Mouse (Mus musculus): ENCODE data around the gene Krt87.
A peak's percentile ranks its signal among the peaks of the same experiment; 100 is the strongest.

Krt87 gene

DNA sequence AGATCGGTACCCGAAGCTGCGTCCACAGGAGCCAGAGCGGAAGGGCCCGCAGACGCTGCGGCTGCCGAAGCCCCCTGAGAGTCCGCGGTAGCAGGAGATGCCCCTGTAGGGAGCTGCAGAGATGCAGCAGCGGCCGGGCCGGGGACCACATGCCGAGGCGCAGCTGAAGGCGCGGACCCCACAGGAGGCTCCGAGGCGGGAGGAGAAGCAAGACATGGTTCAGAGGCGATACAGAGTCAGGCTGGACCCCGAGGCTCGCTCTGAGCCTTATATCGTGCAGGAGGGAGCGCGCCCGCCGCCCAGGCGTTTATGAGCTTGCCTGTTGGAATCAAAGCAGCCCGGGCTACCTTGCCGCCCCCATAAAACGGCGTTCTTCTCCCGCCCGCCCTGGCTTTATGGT is at the start of gene Krt87:
Krt87 (minus strand) TSS at position 250 of the 400 bp plus-strand sequence.
- no peak for DNase-seq

DNA sequence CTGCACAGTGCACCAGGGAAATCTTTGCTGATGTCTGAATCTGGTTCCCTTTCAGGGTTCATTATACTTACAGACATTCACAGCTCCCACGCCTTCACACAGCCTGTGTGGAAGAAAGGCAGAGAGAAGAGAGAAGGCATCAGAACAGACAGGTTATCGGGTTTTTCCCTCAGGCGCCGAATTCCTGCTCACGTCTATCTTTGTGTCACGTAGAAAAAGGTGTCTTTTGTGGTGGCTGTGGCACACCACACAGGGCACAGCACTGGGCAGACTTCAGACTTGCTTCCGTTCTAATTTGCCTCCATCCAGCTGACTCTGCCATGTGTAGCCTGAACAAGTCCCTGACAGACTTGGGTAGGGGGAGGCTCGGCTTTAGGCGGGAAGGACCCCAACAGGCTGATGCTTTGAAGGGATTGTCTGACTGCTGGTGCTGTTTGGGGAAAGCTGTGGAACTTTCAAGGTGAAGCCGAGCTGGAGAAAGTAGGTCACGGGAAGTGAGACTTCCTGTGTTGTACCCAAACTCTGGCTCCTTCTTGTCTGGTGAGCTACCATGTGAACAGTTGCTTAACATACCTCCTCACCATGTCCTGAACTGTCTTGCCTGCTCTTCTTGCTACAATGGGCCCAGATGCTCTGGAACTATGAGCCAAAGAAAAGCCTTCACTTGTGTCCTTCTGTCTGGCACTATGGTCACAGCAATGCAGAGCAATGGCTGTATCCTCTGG is 47.5 kb upstream of the Krt87 start:
- DNase-seq = peak; percentile 61

DNA sequence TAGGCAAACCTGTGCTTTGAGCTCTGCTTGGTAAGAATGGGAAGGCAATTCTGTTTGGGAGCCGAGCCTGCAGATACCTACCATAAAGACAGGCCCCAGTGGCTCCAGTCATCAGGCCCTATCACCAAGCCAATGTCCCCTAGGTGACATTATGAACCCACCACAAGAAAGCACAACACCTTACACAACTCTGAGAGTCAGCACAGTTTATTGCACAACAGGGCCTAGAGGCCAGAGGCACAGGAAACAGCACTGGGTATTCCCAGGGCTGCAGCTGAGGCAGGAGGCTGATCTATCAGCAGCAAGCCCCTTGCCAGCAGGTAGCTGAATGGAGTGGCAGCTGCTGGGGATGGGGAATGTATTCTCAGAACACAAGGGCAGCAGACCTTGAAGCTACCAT is 46.3 kb upstream of the Krt87 start:
- no peak for DNase-seq

DNA sequence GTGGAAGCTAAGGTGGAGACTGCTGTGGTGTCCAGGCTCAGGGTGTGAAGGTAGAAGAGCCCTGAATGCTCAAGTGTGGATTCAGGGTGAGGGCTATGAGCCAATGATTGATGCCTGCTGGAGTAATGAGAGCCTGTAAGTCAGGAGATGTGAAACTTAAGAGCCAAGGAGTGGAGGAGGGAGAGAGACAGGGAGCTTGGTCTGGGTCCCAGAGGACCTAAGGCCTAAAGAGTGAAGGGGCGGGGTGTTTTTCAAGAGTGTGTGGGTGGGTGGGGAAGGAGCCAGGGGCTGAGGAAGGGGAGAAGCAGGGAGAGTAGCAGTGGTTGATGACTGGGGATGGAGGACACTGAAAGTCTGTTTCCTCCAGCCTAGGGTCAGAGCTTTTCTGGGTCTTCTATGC is 45.0 kb upstream of the Krt87 start:
- no peak for DNase-seq

DNA sequence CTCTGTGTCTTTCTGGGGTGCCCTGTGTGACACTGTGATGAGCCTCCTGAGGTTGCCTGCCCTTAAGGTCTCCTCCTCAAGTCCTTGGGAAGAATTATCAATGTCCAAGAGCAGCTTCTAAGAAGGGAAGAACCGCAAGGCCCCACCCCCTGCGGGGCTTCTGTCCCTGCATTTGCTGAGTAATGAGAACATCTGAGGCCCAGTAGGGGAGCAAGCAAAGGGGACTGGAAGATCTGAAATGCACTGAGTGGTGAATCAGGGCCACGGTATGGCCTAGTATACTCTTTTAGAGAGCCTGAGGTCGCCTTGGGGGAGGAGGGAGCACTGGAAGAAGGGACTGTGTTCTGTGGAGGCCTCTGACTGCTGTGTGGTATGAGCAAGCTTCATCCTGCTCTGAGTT is 43.5 kb upstream of the Krt87 start:
- no peak for DNase-seq

DNA sequence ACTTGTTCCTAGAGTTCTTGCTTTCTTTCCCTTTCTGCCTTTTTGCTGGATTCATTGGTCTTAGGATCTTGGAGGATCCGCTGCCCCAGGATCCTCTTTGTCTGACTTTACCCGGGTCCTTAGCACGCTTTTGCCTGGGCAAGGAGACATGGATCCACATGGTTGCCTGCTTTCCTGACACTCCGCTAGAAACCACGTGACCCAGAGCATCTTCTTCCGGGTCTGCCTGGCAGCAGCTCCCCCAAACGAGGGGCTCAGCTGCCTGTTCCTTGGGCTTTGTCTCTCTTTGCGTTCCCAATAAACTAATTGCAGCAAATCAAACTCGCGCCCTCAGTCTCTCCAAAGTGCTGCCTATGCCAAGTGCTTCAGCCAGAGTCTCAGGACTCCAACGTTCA is 41.1 kb upstream of the Krt87 start:
- peak; percentile 38 for DNase-seq

DNA sequence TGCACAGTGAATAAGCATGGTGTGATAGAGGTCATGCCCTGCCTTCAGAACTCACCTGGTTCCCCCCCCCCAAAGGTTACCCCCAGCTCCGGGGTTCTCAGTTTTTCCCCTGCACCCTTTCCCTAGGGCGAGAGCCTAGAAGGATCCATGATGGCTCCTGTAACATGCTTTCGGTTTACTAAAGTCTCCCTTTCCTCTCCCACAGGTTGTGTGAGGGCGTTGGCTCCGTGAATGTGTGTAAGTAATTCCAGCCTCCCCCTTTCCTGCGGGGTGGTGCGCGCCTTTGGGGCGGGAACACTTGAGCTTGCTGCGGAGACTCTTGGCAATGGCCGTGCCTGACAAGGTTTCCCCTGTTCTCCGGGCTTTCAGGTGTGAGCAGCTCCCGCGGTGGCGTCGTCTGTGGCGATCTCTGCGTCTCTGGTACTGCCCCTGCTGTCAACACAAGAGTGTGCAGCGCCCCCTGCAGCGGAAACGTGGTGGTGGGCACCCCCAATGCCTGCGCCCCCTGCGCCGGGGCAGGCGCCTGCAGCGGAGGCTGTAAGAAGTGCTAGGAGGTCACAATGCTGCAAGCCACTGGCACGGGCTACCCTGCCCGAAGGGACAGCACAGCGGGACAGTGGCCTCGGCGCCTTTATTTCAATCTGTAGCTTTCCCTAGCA is 40.5 kb upstream of the Krt87 start:
- peak; percentile 87 for DNase-seq

DNA sequence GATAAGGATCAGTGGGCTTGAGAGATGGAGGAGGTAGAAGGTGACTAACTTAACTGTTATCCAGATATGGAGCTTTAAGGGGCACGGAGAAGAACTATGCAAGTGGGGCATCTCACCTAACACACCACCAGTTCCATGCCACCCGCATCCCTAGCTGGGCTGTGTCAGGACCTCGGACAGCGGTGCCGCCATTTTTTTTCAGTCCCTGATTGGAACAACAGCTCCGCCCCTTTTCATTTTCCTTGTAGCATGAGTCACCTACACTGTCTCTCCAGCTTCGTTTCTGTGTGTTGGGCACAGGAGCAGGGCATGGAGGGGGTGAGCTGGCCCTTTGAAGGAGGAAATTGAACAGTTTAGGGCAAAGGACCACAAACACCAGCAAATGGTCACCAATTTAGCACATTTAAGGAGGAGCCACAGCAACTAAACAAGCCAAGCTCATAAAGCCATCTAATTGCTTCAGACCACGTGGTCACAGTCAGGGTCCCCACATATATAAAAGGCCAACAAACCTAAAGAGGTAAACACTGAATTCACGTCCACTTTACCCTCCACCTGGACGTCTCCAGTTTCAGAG is 34.4 kb upstream of the Krt87 start, which contains the start of gene Krt86:
Krt86 (plus strand) TSS at position 527 of the 577 bp plus-strand sequence.
- no peak for DNase-seq

DNA sequence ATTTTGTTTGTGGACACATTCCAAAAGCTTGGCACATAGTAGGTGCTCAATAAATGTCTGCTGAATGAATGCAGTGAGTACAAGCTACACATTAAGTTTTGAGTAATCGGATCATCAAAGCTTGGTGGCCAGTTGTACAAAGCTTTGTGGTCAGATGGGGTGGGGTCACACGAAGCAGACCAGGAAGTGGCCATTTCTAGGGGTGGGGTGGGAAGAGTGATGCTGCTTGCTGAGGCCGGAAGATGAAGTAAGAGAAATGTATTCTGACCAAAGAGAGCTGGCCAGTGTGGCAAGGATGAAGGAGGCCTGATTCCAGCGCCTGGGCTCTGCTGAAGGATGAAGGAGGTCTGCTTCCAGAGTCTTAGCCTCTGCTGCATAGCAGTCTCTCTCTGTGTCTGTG is 30.5 kb upstream of the Krt87 start:
- DNase-seq = no peak

DNA sequence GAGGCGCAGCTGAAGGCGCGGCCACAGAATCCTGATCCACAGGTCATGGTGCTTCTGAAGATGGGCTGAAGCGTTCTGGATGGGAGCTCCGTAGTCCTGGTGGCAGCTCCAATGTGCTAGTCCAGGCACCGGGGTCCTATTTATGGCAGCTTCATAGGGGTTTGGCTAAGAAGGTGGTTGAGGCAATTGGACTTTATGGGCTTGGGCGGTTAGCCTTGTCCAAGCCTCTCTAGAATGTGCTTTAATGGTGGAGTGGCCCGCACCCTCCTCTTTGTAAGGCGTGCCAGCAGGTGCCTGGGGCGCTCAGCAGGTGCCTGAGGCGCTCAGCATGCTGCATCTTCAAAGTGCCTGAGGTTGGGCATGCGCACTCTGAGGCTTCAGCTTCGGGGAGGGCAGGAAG is 25.0 kb upstream of the Krt87 start, which contains the start of gene Krt81:
Krt81 (minus strand) TSS at position 101 of the 400 bp plus-strand sequence.
- no peak for DNase-seq

DNA sequence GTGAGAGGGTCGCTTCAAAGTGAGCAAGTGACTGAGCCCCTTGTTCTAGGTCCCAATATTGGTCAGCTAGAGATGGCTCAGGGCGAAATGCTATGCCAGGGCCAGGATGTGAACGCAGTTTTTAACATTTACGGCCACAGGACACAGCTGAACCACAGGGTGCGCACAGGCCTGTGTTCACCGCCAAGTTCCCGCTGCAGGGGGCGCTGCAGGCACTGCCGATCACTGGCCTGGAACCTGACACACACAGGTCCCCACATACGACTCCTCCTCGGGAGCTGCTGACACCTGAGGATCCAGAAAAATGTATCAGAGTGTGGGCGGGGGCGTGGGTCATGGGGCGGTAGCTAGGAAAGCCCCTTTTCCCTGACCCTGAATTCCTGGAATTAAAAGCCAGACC is 20.7 kb upstream of the Krt87 start:
- DNase-seq = peak; percentile 28

DNA sequence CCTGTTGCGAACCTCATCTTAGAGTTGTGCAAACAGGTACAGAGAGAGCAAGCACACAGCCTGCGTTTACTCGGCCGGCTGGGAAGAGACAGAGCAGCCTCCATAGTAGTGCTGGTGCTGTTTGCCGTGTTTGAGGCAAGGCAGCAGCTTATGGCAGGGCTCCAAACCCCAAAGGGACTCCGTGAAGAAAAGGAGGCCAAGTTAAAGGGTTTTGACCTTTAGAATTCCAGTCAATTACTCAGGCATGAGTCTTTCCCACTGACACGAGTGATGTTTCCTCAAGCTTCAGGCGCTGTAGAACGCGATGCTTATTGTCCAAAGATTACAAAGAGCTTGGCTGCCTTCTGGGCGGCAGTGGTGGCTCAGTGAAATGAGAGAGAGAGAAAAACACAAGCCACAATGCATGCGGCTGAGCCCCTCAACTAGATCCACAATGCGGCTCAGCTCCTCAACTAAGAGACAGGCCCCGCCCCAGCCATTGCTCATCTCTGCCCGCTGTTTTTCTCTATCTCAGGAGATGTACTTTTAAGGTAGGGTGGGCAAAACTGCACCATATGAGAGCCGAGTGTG is 19.8 kb upstream of the Krt87 start:
- DNase-seq = no peak

DNA sequence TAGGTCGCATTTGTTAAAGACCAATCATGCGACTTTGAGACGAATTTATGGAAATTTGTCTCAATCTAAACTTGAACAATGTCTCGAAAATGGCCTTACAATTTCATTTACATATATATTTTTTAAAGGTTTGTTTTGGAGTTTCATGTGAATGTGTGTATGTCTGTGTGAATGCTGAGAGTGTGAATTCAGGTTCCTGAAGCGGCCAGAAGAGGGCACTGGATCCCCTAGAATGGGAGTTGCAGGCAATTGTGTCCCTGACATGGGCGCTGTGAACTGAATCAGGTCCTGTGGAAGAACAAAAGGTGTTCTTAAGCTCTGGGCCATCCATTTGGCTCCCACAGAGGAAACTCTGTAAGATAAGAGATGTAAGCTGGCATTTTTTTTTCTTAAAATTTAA is 17.3 kb upstream of the Krt87 start:
- no peak for DNase-seq

DNA sequence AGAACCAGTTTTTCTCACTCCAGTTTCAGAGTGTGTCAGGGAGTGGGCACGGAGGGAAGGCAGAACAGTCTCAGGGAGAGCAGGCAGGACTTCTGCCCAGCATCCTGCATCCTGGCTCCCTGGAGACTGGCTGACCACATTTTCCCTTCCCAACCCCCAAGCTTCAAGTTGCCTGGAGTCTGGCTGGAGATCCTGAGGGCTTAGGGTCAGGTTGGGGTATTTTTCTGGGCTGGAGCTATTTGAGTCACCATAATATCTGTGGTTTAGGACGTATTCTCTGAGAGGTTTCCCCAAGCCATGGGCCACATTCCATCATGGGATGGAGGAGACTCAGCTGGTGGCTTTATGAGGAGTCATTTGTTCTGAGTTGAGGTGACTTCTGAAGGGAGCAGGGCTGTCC is 16.7 kb upstream of the Krt87 start:
- DNase-seq = no peak

DNA sequence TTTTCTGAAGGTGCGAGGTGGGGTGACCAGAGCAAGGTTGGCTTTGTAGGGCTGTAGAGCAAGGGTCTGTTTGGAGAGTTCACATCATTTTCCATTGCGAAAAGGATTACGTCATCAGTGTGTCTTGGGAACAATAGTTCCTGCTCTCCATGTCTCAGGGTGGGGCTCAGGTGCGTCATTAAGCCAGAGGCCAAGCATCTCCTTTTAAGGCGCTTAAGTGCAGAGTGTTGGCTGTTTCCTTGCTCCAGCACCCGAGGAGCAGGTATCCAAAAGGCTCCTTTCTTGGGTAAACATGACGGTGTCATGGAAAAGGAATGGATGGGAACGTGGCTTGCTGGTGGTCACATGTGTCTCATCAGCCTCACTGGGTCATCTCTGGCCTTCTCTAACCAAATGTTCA is 16.2 kb upstream of the Krt87 start:
- no peak for DNase-seq

DNA sequence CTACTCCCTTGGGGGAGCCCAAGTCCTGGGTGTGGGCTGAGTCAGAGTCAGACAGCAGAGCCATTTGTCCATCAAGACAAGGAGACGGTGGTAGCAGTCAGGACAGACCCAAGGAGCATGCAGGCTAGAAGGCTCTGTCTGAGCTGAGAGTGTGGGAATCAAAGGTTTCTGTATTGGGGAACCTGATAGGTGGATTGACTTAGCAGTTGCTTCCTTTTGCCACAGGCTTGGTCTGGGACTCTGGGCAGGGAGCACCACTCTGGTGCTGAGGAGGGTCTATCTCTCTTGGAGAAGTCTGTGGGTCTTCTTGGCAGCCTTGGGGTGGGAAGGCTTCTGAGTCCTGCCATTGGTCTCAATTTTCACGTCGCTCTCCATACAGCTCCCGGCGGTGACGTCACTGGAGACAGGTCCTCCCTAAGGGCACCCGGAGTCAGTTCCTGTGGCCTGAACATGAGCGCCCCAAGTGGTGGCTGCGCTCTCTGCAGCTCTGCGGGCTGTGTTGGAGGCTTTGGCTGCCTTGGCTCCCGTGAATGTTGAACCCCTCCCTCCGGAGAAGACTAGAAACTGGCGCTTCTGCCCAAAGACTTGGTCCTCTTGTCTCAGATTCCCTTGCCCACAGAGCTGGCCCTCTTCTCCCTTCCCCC is 14.6 kb upstream of the Krt87 start:
- DNase-seq = peak; percentile 76

DNA sequence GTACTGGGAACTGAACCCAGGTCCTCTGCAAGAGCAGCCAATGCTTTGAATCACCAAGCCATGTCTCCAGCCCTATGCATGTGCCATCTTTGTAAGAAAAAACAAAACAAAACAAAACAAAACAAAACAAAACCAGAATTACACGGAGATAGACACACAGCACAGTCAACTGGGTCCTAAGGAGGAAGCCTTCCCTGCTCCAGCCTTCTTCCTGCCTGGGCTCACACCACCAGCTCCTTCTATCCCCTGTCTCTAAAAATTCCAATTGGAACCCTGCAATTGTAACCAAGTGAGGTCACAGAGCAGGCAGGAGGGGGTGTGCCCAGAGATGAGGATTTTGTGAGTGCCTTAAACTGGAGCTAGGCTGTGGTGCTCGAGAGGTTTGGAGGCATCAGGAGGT is 8.8 kb upstream of the Krt87 start, which contains the start of gene Krt88:
Krt88 (plus strand) TSS at position 301 of the 400 bp plus-strand sequence.
- DNase-seq = no peak

DNA sequence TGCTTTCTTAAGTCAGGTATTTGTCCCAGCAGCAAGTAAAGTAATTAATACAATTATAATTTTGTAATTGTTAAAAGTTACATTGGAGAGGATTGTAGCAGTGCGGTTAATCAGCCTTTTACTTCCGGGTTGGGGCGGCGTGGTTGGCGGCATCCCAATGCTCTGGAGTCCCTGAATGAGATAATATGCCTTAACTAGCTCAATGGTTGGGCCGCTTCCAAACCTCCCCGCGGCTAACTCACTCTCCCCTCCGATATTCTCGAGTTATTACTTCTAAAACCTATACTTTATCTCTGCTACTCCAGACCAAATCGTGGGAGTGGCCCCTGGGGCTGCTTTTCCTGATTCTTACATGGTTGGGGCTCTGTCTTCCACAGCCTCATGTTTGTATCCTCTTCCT is 8.0 kb upstream of the Krt87 start:
- DNase-seq = no peak

DNA sequence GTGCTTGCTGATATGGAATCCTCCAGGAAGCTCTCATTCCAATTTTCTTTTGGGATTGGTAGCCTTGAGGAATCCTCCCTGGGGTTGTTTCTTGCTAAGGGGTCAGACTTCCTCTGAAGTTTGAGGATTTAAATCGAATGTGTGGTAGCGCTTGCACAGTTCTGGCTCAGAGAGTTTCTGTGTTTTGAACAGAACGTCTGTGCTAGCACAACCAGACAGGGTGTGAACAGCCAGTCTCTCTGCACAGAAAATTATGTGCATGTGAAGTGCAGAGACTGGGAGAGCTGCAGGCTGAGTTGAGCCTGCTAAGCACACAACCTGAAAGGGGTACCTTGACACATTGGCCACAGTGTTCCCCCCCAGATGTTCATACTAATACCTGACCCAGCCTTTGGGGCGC is 2.2 kb upstream of the Krt87 start:
- no peak for DNase-seq

DNA sequence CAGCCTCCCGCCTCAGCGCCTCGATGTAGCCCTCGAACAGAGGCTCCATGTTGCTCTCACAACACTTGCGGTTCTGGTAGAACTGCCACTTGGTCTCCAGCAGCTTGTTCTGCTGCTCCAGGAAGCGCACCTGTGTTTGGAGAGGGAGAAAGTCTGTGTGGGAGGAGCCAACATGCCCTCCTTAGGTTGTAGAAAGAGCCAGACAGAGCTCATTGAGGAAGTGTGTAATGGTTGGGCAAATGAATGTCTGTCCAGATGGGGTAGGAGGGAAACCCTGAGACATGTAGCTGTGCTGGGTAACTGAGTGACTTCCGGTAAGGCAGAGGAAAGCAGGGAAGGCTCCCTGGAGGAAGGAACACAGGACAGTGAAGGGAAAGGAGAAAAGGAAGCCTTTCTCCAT is 2.0 kb downstream of the Krt87 start:
- no peak for DNase-seq

DNA sequence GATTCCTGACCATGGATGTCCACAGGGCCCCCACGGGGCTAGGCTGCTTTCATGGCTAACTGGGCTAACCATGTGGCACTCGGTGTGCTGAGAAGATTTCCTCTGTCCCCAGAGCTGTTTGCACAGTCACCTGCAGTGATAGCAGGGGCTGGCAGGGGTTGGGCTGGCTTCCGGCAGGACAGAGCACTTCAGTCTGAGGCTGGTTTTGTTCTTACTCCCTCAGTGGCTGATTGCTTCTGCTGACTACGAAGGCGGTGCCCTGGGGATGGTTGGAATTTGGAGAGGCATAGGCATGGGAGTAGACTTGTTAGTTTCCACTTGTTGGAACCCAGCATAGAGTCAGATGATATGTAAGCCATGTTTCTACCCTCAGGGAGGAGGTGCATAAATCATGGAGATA is 13.7 kb downstream of the Krt87 start:
- no peak for DNase-seq

DNA sequence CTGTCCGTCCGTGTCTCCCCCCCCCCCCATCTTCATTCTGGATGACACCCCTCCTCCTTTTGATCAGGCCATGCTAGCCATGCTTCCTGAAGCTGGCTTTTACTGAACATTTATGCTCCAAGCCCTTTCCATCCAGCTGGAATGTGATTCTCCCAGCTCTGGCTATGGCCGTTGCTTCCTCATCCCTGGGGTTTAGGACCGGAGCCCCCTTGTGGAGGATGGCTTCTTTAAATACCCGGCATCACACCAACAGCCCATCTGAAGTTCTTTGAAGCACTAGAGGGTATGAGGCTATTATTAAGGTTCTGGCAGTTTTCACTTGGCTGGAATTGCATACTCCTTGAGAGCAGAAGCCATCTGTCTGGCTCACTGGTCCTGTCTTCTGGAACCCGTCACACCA is 17.7 kb downstream of the Krt87 start:
- no peak for DNase-seq

DNA sequence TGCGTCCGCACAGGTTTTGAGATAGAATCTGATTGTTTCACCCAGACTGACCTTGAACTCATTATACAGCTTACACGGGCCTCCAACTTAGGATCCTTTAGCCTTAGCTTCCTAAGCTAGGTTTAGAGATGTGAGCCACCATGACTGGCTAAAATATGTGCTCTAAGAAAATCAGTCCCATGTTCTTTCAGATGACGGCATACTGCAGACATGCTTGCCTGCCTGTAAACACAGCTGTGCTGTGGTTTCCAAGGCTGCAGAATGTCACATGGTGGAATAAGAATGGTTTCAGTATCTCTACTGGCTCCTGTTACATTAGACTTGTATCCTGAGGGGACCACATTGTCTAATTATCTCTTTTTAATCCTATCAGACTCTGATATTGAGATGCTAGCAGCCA is 19.7 kb downstream of the Krt87 start:
- no peak for DNase-seq
